ENCODE assay signal across 8 mouse cellular contexts in the genomic region with DNA sequence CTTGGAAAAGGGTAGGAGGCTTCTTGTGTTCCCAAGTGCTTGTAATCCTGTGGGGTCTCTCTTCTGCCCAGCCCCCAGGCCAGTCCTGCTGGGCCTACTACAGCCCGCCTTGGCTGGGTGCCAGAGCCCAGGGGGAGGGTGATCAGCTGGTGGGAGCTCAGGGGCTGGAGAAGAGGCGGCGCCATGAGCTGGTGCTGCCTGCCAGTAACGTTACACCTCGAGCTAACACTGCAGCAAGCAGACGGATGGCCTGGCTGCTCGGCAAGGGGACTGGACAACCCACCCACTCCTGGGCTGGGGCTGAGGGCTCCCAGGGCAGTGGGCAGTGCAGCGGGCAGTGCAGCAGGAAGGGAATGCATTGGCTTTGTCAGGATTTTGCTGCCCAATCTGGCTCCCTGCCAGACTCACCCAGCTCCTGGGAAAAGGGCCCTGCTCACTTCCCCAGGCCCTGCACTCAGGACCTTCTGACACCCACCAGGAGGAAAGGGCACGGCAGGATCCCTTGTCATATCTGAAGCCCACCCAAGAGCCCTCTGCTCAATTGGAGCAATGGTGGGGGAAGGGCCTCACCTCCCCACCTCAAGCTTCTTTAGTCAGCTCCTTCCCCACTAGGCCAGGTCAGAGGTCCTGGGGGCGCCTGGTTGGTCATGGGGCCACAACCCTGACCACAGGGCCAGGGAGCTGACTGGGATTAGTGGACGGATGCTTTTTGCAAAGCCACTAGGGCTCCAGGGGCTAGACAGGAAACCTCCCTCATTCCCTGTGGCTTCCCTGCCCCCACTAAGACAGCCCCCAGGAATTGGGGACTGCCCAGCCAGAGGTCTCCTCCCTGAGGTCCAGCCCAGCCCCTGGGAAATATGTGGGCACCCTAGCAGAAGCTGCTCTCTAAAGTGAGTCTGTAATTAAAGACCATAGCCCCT. TPM values are rescaled to one million over a fixed set of nuclear protein-coding genes. Genes with fewer than 3 reads are reported as not detected.
DNase-seq lines count a peak whose midpoint lies in the region; ATAC-seq and TF ChIP-seq lines count a peak whose summit lies in the region.

No protein-coding gene starts in this region.

- H3K27ac ChIP-seq in cerebellum, adult 2 months (ENCODE audit: insufficient read depth, low read length), result no peak overlapping the region
- no peak overlapping the region for H3K27ac ChIP-seq in forebrain, postnatal 0 days (ENCODE audit: low read depth, low read length)
- H3K27ac ChIP-seq in limb, embryonic 12.5 days, result peak overlapping the region; percentile 82
- H3K27ac ChIP-seq in neural tube, embryonic 14.5 days (ENCODE audit: low read depth, low read length), result 0 out of 2 replicates have a peak overlapping the region, but pooled peaks have one; percentile 17

- no peaks in the 10 kb centered on the region for H3K9me3 ChIP-seq in forebrain, postnatal 0 days (ENCODE audit: low read length)
- H3K9me3 ChIP-seq in limb, embryonic 12.5 days, result no peaks in the 10 kb centered on the region
- H3K9me3 ChIP-seq in neural tube, embryonic 14.5 days (ENCODE audit: control insufficient read depth, low read length), result no peaks in the 10 kb centered on the region

- ATAC-seq in forebrain, postnatal 0 days, result peak; percentile 72
- peak; percentile 84 for ATAC-seq in limb, embryonic 12.5 days (ENCODE audit: insufficient number of reproducible peaks, insufficient read depth, low FRiP score, low TSS enrichment, low read depth)
- ATAC-seq in neural tube, embryonic 14.5 days (ENCODE audit: low read depth), result peak; percentile 82

- peak overlapping the region; percentile 18; the same call in 1 of the 2 replicates for H3K9ac ChIP-seq in forebrain, postnatal 0 days
- H3K9ac ChIP-seq in limb, embryonic 12.5 days (replicated peaks), result peak overlapping the region; percentile 64
- H3K9ac ChIP-seq in neural tube, embryonic 14.5 days (replicated peaks; ENCODE audit: low read depth, low read length), result 0 out of 2 replicates have a peak overlapping the region, but pooled peaks have one; percentile 4

- peaks cover 15% of the 10 kb centered on the region for H3K4me1 ChIP-seq in cerebellum, adult 2 months (ENCODE audit: control insufficient read depth, insufficient read depth, low read length)
- H3K4me1 ChIP-seq in forebrain, postnatal 0 days (ENCODE audit: insufficient read depth), result peaks cover 7% of the 10 kb centered on the region; the same call in 1 of the 2 replicates
- H3K4me1 ChIP-seq in limb, embryonic 12.5 days (replicated peaks), result peaks cover 45% of the 10 kb centered on the region
- peaks cover 19% of the 10 kb centered on the region; the same call in 1 of the 2 replicates for H3K4me1 ChIP-seq in neural tube, embryonic 14.5 days (ENCODE audit: control insufficient read depth, insufficient read depth, low read length)

- no peak overlapping the region for H3K4me3 ChIP-seq in cerebellum, adult 2 months (replicated peaks; ENCODE audit: insufficient read depth, low read depth, low read length)
- H3K4me3 ChIP-seq in forebrain, postnatal 0 days (ENCODE audit: low read depth, low read length), result no peak overlapping the region
- peak overlapping the region; percentile 42 for H3K4me3 ChIP-seq in limb, embryonic 12.5 days (replicated peaks)
- peak overlapping the region; percentile 16 for H3K4me3 ChIP-seq in neural tube, embryonic 14.5 days (ENCODE audit: low read depth, low read length)

- peak overlapping the region; percentile 68 for H3K4me2 ChIP-seq in forebrain, postnatal 0 days (ENCODE audit: low read depth)
- H3K4me2 ChIP-seq in limb, embryonic 12.5 days, result peak overlapping the region; percentile 71
- H3K4me2 ChIP-seq in neural tube, embryonic 14.5 days (ENCODE audit: low read depth, low read length), result peak overlapping the region; percentile 51

- no peaks in the 10 kb centered on the region for H3K27me3 ChIP-seq in cerebellum, adult 2 months (ENCODE audit: control insufficient read depth, insufficient read depth, low read length)
- no peaks in the 10 kb centered on the region for H3K27me3 ChIP-seq in forebrain, postnatal 0 days (ENCODE audit: insufficient read depth, low read length)
- H3K27me3 ChIP-seq in limb, embryonic 12.5 days, result peaks cover 20% of the 10 kb centered on the region
- H3K27me3 ChIP-seq in neural tube, embryonic 14.5 days (ENCODE audit: control insufficient read depth, insufficient read depth, low read length), result no peaks in the 10 kb centered on the region

- no peak for TF ChIP-seq CTCF in cerebellum, adult 2 months (IDR thresholded peaks at IDR 0.05; ENCODE audit: borderline replicate concordance, insufficient read depth, low read depth, low read length)
- TF ChIP-seq CTCF in forebrain, postnatal 0 days (IDR thresholded peaks at IDR 0.05; ENCODE audit: low read depth), result no peak

- peak; percentile 66 to 84 for DNase-seq in cerebellum, postnatal 4 days (ENCODE audit: low spot score in 2 of 2)
- DNase-seq in cerebellum, adult 2 months, result no peak
- peak; percentile 19 for DNase-seq in ES-CJ7 (ENCODE audit: low read depth, low spot score)
- DNase-seq in forebrain, postnatal 0 days, result peak; percentile 75
- no peak for DNase-seq in cerebellum, adult 11 months
- DNase-seq in adrenal gland, adult (ENCODE audit: inconsistent age in 2 of 2, low spot score in 1 of 2), result no peak

- WGBS in cerebellum, adult 2 months, result 51% methylated on average over 11 of the region's 11 CpGs
- 15% methylated on average over 11 of the region's 11 CpGs for WGBS in forebrain, postnatal 0 days
- 6% methylated on average over 11 of the region's 11 CpGs for WGBS in limb, embryonic 12.5 days
- WGBS in neural tube, embryonic 14.5 days, result 13% methylated on average over 11 of the region's 11 CpGs

- no peak for TF ChIP-seq POLR2A in cerebellum, adult 2 months (IDR thresholded peaks at IDR 0.05; ENCODE audit: borderline replicate concordance, insufficient read depth, low read length)

- H3K36me3 ChIP-seq in forebrain, postnatal 0 days (ENCODE audit: insufficient read depth), result no peaks in the 10 kb centered on the region
- peaks cover 10% of the 10 kb centered on the region for H3K36me3 ChIP-seq in limb, embryonic 12.5 days
- H3K36me3 ChIP-seq in neural tube, embryonic 14.5 days (ENCODE audit: control insufficient read depth, insufficient read depth, low read length), result no peaks in the 10 kb centered on the region

RNA-seq across cellular contexts. Expression of gene Pgf, which starts 1.4 kb away (rescaled TPM):
- polyA plus RNA-seq in cerebellum, adult 2 months (2012; rRNA removed), result 5.1 and 6.1 TPM in 2 replicates
- total RNA-seq in forebrain, postnatal 0 days (2014; rRNA removed), result 5.3 and 7.8 TPM in 2 replicates
- polyA plus RNA-seq in forebrain, postnatal 0 days (2015; fragmentation: Nextera tagmentation; extraction: Ambion mirVana), result 7.6 and 8.9 TPM in 2 replicates
- polyA plus RNA-seq in limb, embryonic 12.5 days (2016; fragmentation: Nextera tagmentation; extraction: Ambion mirVana), result 17.0 and 17.8 TPM in 2 replicates
- 7.9 and 8.9 TPM in 2 replicates for polyA plus RNA-seq in neural tube, embryonic 14.5 days (2014; fragmentation: Nextera tagmentation; extraction: Ambion mirVana)

RNA-seq across cellular contexts. Expression of gene Rps6kl1, which starts 25.1 kb away (rescaled TPM):
- polyA plus RNA-seq in cerebellum, adult 2 months (2012; rRNA removed), result 35.2 and 36.5 TPM in 2 replicates
- total RNA-seq in forebrain, postnatal 0 days (2014; rRNA removed), result 32.9 and 33.8 TPM in 2 replicates
- 28.9 and 31.6 TPM in 2 replicates for polyA plus RNA-seq in forebrain, postnatal 0 days (2015; fragmentation: Nextera tagmentation; extraction: Ambion mirVana)
- polyA plus RNA-seq in limb, embryonic 12.5 days (2016; fragmentation: Nextera tagmentation; extraction: Ambion mirVana), result 0.46 and 0.56 TPM in 2 replicates
- polyA plus RNA-seq in neural tube, embryonic 14.5 days (2014; fragmentation: Nextera tagmentation; extraction: Ambion mirVana), result 22.1 and 28.3 TPM in 2 replicates

RNA-seq across cellular contexts. Expression of gene Eif2b2, which starts 43.1 kb away (rescaled TPM):
- 105 and 109 TPM in 2 replicates for polyA plus RNA-seq in cerebellum, adult 2 months (2012; rRNA removed)
- 65.5 and 69.0 TPM in 2 replicates for total RNA-seq in forebrain, postnatal 0 days (2014; rRNA removed)
- polyA plus RNA-seq in forebrain, postnatal 0 days (2015; fragmentation: Nextera tagmentation; extraction: Ambion mirVana), result 78.3 and 86.9 TPM in 2 replicates
- polyA plus RNA-seq in limb, embryonic 12.5 days (2016; fragmentation: Nextera tagmentation; extraction: Ambion mirVana), result 80.6 and 83.3 TPM in 2 replicates
- polyA plus RNA-seq in neural tube, embryonic 14.5 days (2014; fragmentation: Nextera tagmentation; extraction: Ambion mirVana), result 76.8 and 76.9 TPM in 2 replicates

Comparison
In these comparisons a context has a peak if more than half of its experiments do, and no peak if none do; other contexts are left out.
1. DNase-seq: peak in cerebellum, postnatal 4 days (2 of 2), ES-CJ7 (single experiment) and forebrain, postnatal 0 days (single experiment); none in cerebellum, adult 2 months (0 of 2), cerebellum, adult 11 months (single experiment) and adrenal gland, adult (0 of 2).
2. H3K27ac ChIP-seq: peak in limb, embryonic 12.5 days (single experiment) and neural tube, embryonic 14.5 days (single experiment); none in cerebellum, adult 2 months (single experiment) and forebrain, postnatal 0 days (single experiment).
3. H3K4me3 ChIP-seq: peak in limb, embryonic 12.5 days (single experiment) and neural tube, embryonic 14.5 days (single experiment); none in cerebellum, adult 2 months (single experiment) and forebrain, postnatal 0 days (single experiment).
4. H3K9ac ChIP-seq: peak in every context shown above with its lines; median percentile 64 in limb, embryonic 12.5 days; 18 in forebrain, postnatal 0 days; 4 in neural tube, embryonic 14.5 days.
5. RNA of gene Rps6kl1, which starts 25.1 kb away (polyA plus RNA-seq): 35.2 to 36.5 TPM in cerebellum, adult 2 months, 28.9 to 31.6 TPM in forebrain, postnatal 0 days and 22.1 to 28.3 TPM in neural tube, embryonic 14.5 days; 0.46 to 0.56 TPM in limb, embryonic 12.5 days; every median in the first group is over 10 times any median in the second.
6. Peak in every context shown above with its lines, with median percentiles within 50 percentile points of each other: ATAC-seq and H3K4me2 ChIP-seq.